Mouse (Mus musculus): ENCODE measurements around the gene Mymk. TPM values are rescaled to one million over a fixed set of nuclear protein-coding genes. Genes with fewer than 3 reads are reported as not detected.

Gene Mymk
- polyA plus RNA-seq, 1 experiment from 2014 or later = 0.22 TPM

- H3K4me3 ChIP-seq (ENCODE audit: control insufficient read depth in 1 of 2, insufficient read depth in 1 of 2, low read depth in 1 of 2, low read length in 2 of 2) = no peak overlapping the region
- ATAC-seq (ENCODE audit: insufficient number of reproducible peaks, insufficient read depth, low FRiP score, low read depth) = no peak
- 0 out of 2 replicates have a peak, but pooled peaks cover 6% of the 10 kb centered on the region for H3K36me3 ChIP-seq (ENCODE audit: control insufficient read depth, insufficient read depth, low read length)
- H3K4me2 ChIP-seq (ENCODE audit: low read length) = no peak overlapping the region
- H3K27ac ChIP-seq (replicated peaks in 1 of 2; ENCODE audit: control insufficient read depth in 1 of 2, insufficient read depth in 1 of 2, low read depth in 2 of 2, low read length in 2 of 2) = no peak overlapping the region
- peaks cover 50 to 70% of the 10 kb centered on the region in 2 experiments for H3K4me1 ChIP-seq (ENCODE audit: control insufficient read depth in 2 of 2, insufficient read depth in 2 of 2, low read length in 2 of 2)
- H3K27me3 ChIP-seq (ENCODE audit: control insufficient read depth, insufficient read depth, low read length) = no peaks in the 10 kb centered on the region
- no peak overlapping the region for H3K9ac ChIP-seq (ENCODE audit: low read length)
- 63% methylated on average over 12 of the region's 12 CpGs for WGBS
- no peaks in the 10 kb centered on the region for H3K9me3 ChIP-seq (ENCODE audit: control insufficient read depth, low read length)
These were observed 11.9 kb upstream of the Mymk start for GRCm38 (mm10) chr2:27083761-27084475.

DNA sequence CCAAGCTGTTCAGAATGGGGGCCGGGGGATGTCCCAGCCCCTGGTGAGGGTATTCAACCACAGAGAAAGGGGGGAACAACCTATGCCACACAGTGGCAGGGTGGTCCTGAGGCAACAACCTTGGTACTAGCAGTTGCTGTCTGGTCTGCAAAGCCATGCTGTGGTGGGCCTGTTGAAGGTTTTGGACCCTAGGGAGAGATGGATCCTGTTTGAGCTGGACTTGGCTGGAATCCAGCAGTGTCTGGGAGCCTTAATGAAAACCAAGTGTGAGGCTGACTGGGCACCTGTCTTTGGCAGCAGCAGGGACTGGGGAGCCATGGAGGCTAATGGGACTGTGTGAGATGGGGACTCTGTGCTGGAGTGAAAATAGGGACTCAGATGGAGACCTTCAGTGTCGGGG lies 7.7 kb upstream of the Mymk start:
- 44% methylated on average over 2 of the region's 2 CpGs for WGBS
- Histone ChIP-seq H3K9me3 (ENCODE audit: control insufficient read depth, low read length) (no peaks in the 10 kb centered on the region), H3K36me3 (ENCODE audit: control insufficient read depth, insufficient read depth, low read length) (0 out of 2 replicates have a peak, but pooled peaks cover 5% of the 10 kb centered on the region), H3K27ac (replicated peaks in 1 of 2; ENCODE audit: control insufficient read depth in 1 of 2, insufficient read depth in 1 of 2, low read depth in 2 of 2, low read length in 2 of 2) (peak overlapping the region; percentile 50 to 61), H3K9ac (ENCODE audit: low read length) (peak overlapping the region; percentile 64), H3K4me2 (ENCODE audit: low read length) (peak overlapping the region; percentile 64), H3K27me3 (ENCODE audit: control insufficient read depth, insufficient read depth, low read length) (peaks cover 4% of the 10 kb centered on the region; the same call in 1 of the 2 replicates), H3K4me3 (ENCODE audit: control insufficient read depth in 1 of 2, insufficient read depth in 1 of 2, low read depth in 1 of 2, low read length in 2 of 2) (peak overlapping the region; percentile 21 to 26), H3K4me1 (ENCODE audit: control insufficient read depth in 2 of 2, insufficient read depth in 2 of 2, low read length in 2 of 2) (peaks cover 40 to 54% of the 10 kb centered on the region in 2 experiments)
- no peak; the same call in 1 of the 2 replicates for ATAC-seq (ENCODE audit: insufficient number of reproducible peaks, insufficient read depth, low FRiP score, low read depth)

GRCm38 (mm10) chr2:27079152-27079584 lies 7.2 kb upstream of the Mymk start, which contains the start of gene Adamtsl2:
TSS of gene Adamtsl2 (plus strand) at chr2:27079379.
- Histone ChIP-seq H3K4me1 (ENCODE audit: control insufficient read depth in 2 of 2, insufficient read depth in 2 of 2, low read length in 2 of 2) (peaks cover 38 to 50% of the 10 kb centered on the region in 2 experiments), H3K9ac (ENCODE audit: low read length) (peak within 1 kb of the TSS; percentile 64), H3K36me3 (ENCODE audit: control insufficient read depth, insufficient read depth, low read length) (0 out of 2 replicates have a peak, but pooled peaks cover under 1% of the 10 kb centered on the region), H3K4me2 (ENCODE audit: low read length) (peak within 1 kb of the TSS; percentile 64), H3K4me3 (ENCODE audit: control insufficient read depth in 1 of 2, insufficient read depth in 1 of 2, low read depth in 1 of 2, low read length in 2 of 2) (peak within 1 kb of the TSS; percentile 21 to 26), H3K9me3 (ENCODE audit: control insufficient read depth, low read length) (no peaks in the 10 kb centered on the region), H3K27ac (replicated peaks in 1 of 2; ENCODE audit: control insufficient read depth in 1 of 2, insufficient read depth in 1 of 2, low read depth in 2 of 2, low read length in 2 of 2) (peak within 1 kb of the TSS; percentile 50 to 61), H3K27me3 (ENCODE audit: control insufficient read depth, insufficient read depth, low read length) (peaks cover 4% of the 10 kb centered on the region; the same call in 1 of the 2 replicates)
- ATAC-seq (ENCODE audit: insufficient number of reproducible peaks, insufficient read depth, low FRiP score, low read depth) = peak; percentile 79
- under 1% methylated on average over 10 of the region's 10 CpGs for WGBS

- H3K9me3 ChIP-seq (ENCODE audit: control insufficient read depth, low read length) = no peaks in the 10 kb centered on the region
- H3K36me3 ChIP-seq (ENCODE audit: control insufficient read depth, insufficient read depth, low read length) = no peaks in the 10 kb centered on the region
- 22% methylated on average over 2 of the region's 2 CpGs for WGBS
- 0 out of 4 replicates have a peak overlapping the region, but pooled peaks of 1 of the 2 experiments have one; percentile 28 for H3K27ac ChIP-seq (replicated peaks in 1 of 2; ENCODE audit: control insufficient read depth in 1 of 2, insufficient read depth in 1 of 2, low read depth in 2 of 2, low read length in 2 of 2)
- peaks cover 31 to 44% of the 10 kb centered on the region in 2 experiments for H3K4me1 ChIP-seq (ENCODE audit: control insufficient read depth in 2 of 2, insufficient read depth in 2 of 2, low read length in 2 of 2)
- peak overlapping the region; percentile 64; the same call in 1 of the 2 replicates for H3K4me2 ChIP-seq (ENCODE audit: low read length)
- no peak for ATAC-seq (ENCODE audit: insufficient number of reproducible peaks, insufficient read depth, low FRiP score, low read depth)
- H3K4me3 ChIP-seq (ENCODE audit: control insufficient read depth in 1 of 2, insufficient read depth in 1 of 2, low read depth in 1 of 2, low read length in 2 of 2) = no peak overlapping the region
- H3K27me3 ChIP-seq (ENCODE audit: control insufficient read depth, insufficient read depth, low read length) = peaks cover 4% of the 10 kb centered on the region; the same call in 1 of the 2 replicates
- H3K9ac ChIP-seq (ENCODE audit: low read length) = peak overlapping the region; percentile 25; the same call in 1 of the 2 replicates
These were observed 6.3 kb upstream of the Mymk start for GRCm38 (mm10) chr2:27078312-27078711.

GRCm38 (mm10) chr2:27077655-27078244 lies 5.8 kb upstream of the Mymk start:
- Histone ChIP-seq H3K27ac (replicated peaks in 1 of 2; ENCODE audit: control insufficient read depth in 1 of 2, insufficient read depth in 1 of 2, low read depth in 2 of 2, low read length in 2 of 2) (no peak overlapping the region), H3K36me3 (ENCODE audit: control insufficient read depth, insufficient read depth, low read length) (no peaks in the 10 kb centered on the region), H3K9ac (ENCODE audit: low read length) (peak overlapping the region; percentile 21; the same call in 1 of the 2 replicates), H3K4me2 (ENCODE audit: low read length) (no peak overlapping the region), H3K9me3 (ENCODE audit: control insufficient read depth, low read length) (no peaks in the 10 kb centered on the region), H3K27me3 (ENCODE audit: control insufficient read depth, insufficient read depth, low read length) (peaks cover 4% of the 10 kb centered on the region; the same call in 1 of the 2 replicates), H3K4me1 (ENCODE audit: control insufficient read depth in 2 of 2, insufficient read depth in 2 of 2, low read length in 2 of 2) (peaks cover 31 to 44% of the 10 kb centered on the region in 2 experiments), H3K4me3 (ENCODE audit: control insufficient read depth in 1 of 2, insufficient read depth in 1 of 2, low read depth in 1 of 2, low read length in 2 of 2) (no peak overlapping the region)
- ATAC-seq (ENCODE audit: insufficient number of reproducible peaks, insufficient read depth, low FRiP score, low read depth) = no peak
- 60% methylated on average over 10 of the region's 10 CpGs for WGBS

DNA sequence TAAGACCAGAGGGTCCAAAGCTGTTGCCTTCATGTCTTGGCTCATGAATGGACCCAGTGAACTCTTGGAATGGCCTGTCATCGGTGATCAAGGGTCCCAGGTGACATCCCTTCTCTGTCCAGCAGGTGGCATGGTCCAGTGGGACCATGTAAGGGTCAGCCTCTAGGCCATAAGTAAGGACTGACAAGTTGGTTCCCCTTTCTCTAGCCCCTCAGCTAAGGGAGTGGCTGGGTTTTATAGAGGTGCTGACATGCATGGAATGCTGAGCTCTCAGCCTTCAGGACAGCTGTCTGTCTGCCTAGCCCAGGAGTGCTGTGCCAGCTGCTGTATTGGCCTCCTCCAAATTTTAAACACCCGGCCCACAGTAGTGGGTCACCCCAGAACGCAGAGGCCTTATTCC lies 3.5 kb upstream of the Mymk start:
- Histone ChIP-seq H3K27me3 (ENCODE audit: control insufficient read depth, insufficient read depth, low read length) (peaks cover 4% of the 10 kb centered on the region; the same call in 1 of the 2 replicates), H3K9me3 (ENCODE audit: control insufficient read depth, low read length) (no peaks in the 10 kb centered on the region), H3K4me3 (ENCODE audit: control insufficient read depth in 1 of 2, insufficient read depth in 1 of 2, low read depth in 1 of 2, low read length in 2 of 2) (no peak overlapping the region), H3K4me1 (ENCODE audit: control insufficient read depth in 2 of 2, insufficient read depth in 2 of 2, low read length in 2 of 2) (peaks cover 40 to 53% of the 10 kb centered on the region in 2 experiments), H3K27ac (replicated peaks in 1 of 2; ENCODE audit: control insufficient read depth in 1 of 2, insufficient read depth in 1 of 2, low read depth in 2 of 2, low read length in 2 of 2) (no peak overlapping the region), H3K4me2 (ENCODE audit: low read length) (no peak overlapping the region), H3K36me3 (ENCODE audit: control insufficient read depth, insufficient read depth, low read length) (no peaks in the 10 kb centered on the region), H3K9ac (ENCODE audit: low read length) (no peak overlapping the region)
- ATAC-seq (ENCODE audit: insufficient number of reproducible peaks, insufficient read depth, low FRiP score, low read depth) = no peak
- 46% methylated on average over 3 of the region's 3 CpGs for WGBS

DNA sequence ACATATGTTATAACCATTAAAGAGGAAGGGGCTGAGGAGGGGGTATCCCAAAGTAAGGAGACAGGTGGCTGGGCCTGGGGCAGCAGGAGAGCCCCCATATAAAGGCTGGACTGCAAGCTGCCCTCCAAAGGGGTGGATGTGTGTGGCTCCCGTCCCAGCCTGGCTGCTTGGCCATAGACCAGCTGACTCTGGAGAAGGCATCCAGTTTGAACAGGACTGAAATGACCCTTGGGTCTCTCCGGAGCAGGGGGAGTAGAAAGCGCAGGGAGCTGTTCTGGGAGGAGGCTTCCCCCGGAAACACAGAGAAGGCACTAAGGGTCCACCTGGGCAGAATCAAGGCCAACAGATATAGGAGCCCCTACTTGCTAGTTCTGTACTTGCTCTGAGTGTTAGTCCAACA lies 2.8 kb upstream of the Mymk start:
- ATAC-seq (ENCODE audit: insufficient number of reproducible peaks, insufficient read depth, low FRiP score, low read depth) = no peak
- no peak overlapping the region for H3K9ac ChIP-seq (ENCODE audit: low read length)
- no peak overlapping the region for H3K4me2 ChIP-seq (ENCODE audit: low read length)
- H3K27me3 ChIP-seq (ENCODE audit: control insufficient read depth, insufficient read depth, low read length) = peaks cover 4% of the 10 kb centered on the region; the same call in 1 of the 2 replicates
- peaks cover 42 to 52% of the 10 kb centered on the region in 2 experiments for H3K4me1 ChIP-seq (ENCODE audit: control insufficient read depth in 2 of 2, insufficient read depth in 2 of 2, low read length in 2 of 2)
- no peaks in the 10 kb centered on the region for H3K9me3 ChIP-seq (ENCODE audit: control insufficient read depth, low read length)
- no peak overlapping the region for H3K4me3 ChIP-seq (ENCODE audit: control insufficient read depth in 1 of 2, insufficient read depth in 1 of 2, low read depth in 1 of 2, low read length in 2 of 2)
- H3K27ac ChIP-seq (replicated peaks in 1 of 2; ENCODE audit: control insufficient read depth in 1 of 2, insufficient read depth in 1 of 2, low read depth in 2 of 2, low read length in 2 of 2) = no peak overlapping the region
- 80% methylated on average over 4 of the region's 4 CpGs for WGBS
- no peaks in the 10 kb centered on the region for H3K36me3 ChIP-seq (ENCODE audit: control insufficient read depth, insufficient read depth, low read length)

All from heart, embryonic 14.5 days (tissue).